Mouse (Mus musculus): ENCODE measurements at regions not wholly inside any gene's neighbourhood (a gene's known extent, or its start where the extent isn't known, plus 50 kb on each side); places are given as distances from the start of the nearest gene placed in this dataset.

GRCm38 (mm10) chr3:21639576-21639975 lies 436.9 kb upstream of the Tbl1xr1 start:
- TF ChIP-seq EP300 (IDR thresholded peaks at IDR 0.05; ENCODE audit: low read depth) (no peak), CTCF (IDR thresholded peaks at IDR 0.05; ENCODE audit: low read depth) (no peak)

Data from liver, embryonic 14.5 days (tissue).